Mouse (Mus musculus) ES-E14 (cell line): Measurements from ENCODE around the gene Olfr1218. TPM values are rescaled to one million over a fixed set of nuclear protein-coding genes. Genes with fewer than 3 reads are reported as not detected.
"Not testable (repeated sequence)": the region's sequence is repeated elsewhere in the genome, so short reads cannot be mapped to it uniquely, and the experiment has no call there.

Experiments
- DNase-seq: peaks from one replicate; pipeline ENCODE4 v3.0.0-alpha.2; 2013; ENCODE audit warnings: low read depth, low spot score
- H3K27ac ChIP-seq: 2 replicates; pipeline ENCODE4 v1.5.1; 2012; ENCODE audit warnings: low read depth, mild to moderate bottlenecking, low read length, moderate library complexity, mixed read lengths; ENCODE audit not compliant: poor library complexity, insufficient read depth, severe bottlenecking
- H3K36me3 ChIP-seq: 2 replicates; pipeline ENCODE4 v1.6.1; 2012; ENCODE audit warnings: mild to moderate bottlenecking, low read length, moderate library complexity, mixed read lengths; ENCODE audit not compliant: control insufficient read depth, poor library complexity, insufficient read depth, severe bottlenecking
- H3K4me1 ChIP-seq, 2 experiments: fragments of 150-350 bp in 1 of 2; sonication (generic) in 1 of 2; 2 replicates each; pipeline ENCODE4 v1.6.1; 2012; ENCODE audit warnings: low read length in 2 of 2, mild to moderate bottlenecking in 1 of 2, mixed read lengths in 1 of 2; ENCODE audit not compliant: control insufficient read depth in 2 of 2, insufficient read depth in 2 of 2, poor library complexity in 1 of 2
- H3K4me3 ChIP-seq, 2 experiments: fragments of 150-350 bp in 1 of 2; sonication (generic) in 1 of 2; 2 replicates each; pipeline ENCODE4 v1.5.1; 2012; ENCODE audit warnings: low read length in 2 of 2, low read depth in 1 of 2, mild to moderate bottlenecking in 1 of 2, mixed read lengths in 1 of 2; ENCODE audit not compliant: insufficient read depth in 1 of 2, poor library complexity in 1 of 2, severe bottlenecking in 1 of 2
- H3K9ac ChIP-seq: 2 replicates; pipeline ENCODE4 v1.6.1; 2012; ENCODE audit warnings: low read depth, mild to moderate bottlenecking, low read length, mixed read lengths; ENCODE audit not compliant: poor library complexity, insufficient read depth, severe bottlenecking
- H3K9me3 ChIP-seq: fragments of 150-350 bp; sonication (generic); 2 replicates; pipeline ENCODE4 v1.6.1; 2012; ENCODE audit warnings: low read depth, mild to moderate bottlenecking, low read length; ENCODE audit not compliant: control insufficient read depth, insufficient read depth
- CHD2 ChIP-seq: IDR thresholded peaks from 2 replicates; pipeline ENCODE4 v1.6.1; 2014; ENCODE audit warnings: mild to moderate bottlenecking, low read depth, low read length, inconsistent platforms
- HCFC1 ChIP-seq: IDR thresholded peaks from 2 replicates; pipeline ENCODE4 v1.6.1; 2012; ENCODE audit warnings: low read length, inconsistent platforms, borderline replicate concordance; ENCODE audit not compliant: insufficient read depth
- MAFK ChIP-seq: IDR thresholded peaks from 2 replicates; pipeline ENCODE4 v1.6.1; 2014; ENCODE audit warnings: mild to moderate bottlenecking, low read depth, low read length, inconsistent platforms; ENCODE audit not compliant: insufficient read depth
- ZC3H11A ChIP-seq: IDR thresholded peaks from 2 replicates; pipeline ENCODE4 v1.6.1; 2012; ENCODE audit warnings: low read depth, mild to moderate bottlenecking, inconsistent platforms, low read length, borderline replicate concordance
- ZNF384 ChIP-seq: IDR thresholded peaks from 2 replicates; pipeline ENCODE4 v1.6.1; 2012; ENCODE audit warnings: low read depth, low read length, inconsistent platforms
- in situ Hi-C, 2 experiments: fragments of 600-800 bp; cut with MboI; formaldehyde crosslinking; loops; one replicate each; pipeline ENCODE4 v1.15.1; 2025; ENCODE audit warnings: low sequenced_read_pairs in 2 of 2, inconsistent platforms in 1 of 2; ENCODE audit not compliant: unreplicated experiment in 2 of 2
- total RNA-seq: library from RNA; depleted of rRNA; stranded (reverse); fragments of 300-350 nt; gene quantifications from 2 replicates; pipeline ENCODE4 v1.2.3, GENCODE M21; 2012; rRNA removed

Olfr1218 gene
- total RNA-seq, 1 experiment, result not detected

DNA sequence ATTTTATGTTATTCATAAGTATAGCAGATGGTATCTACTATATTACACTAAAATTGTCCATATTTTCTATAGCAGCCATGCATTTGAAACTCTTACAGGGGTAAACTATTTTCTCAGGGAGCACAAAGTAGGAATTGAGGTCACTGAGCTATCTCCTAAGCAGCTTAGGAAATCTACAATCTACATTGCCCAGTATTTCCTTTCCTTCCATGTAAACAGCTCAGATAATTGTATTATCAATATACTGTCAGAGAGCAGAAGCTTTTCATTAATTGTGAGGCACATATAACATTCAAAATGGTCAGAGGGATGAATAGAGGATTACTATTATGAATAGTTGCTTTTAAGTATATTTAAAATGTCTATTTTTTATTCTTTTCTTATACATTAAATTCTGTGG lies 20.5 kb upstream of the Olfr1218 start:
- no peak for DNase-seq
- Histone ChIP-seq H3K27ac (no peak overlapping the region), H3K4me1 (no peaks in the 10 kb centered on the region), H3K36me3 (no peaks in the 10 kb centered on the region), H3K4me3 (no peak overlapping the region), H3K9ac (no peak overlapping the region), H3K9me3 (no peaks in the 10 kb centered on the region)
- TF ChIP-seq ZNF384, result no peak
- in situ Hi-C loops, result no loop called here

DNA sequence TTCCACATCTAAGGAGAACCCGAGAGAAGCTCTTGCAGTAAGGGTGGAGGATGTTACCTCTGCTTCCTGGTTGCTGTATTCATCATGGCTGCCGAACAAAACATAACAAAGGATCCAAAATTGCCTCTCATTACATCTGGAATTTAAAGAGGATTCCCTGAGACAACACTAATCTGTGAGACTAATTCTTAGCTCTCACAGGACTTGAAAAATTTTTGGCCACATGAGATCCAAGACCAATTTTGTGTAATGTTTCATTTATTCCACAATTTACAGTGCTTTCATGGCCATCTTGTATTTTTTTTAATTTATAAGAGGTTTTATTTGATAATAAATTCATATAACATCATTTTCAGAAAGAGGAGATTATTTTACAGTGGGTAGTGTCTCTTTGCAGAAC lies 29.0 kb downstream of the Olfr1218 start, which contains the start of gene Olfr1217:
Gene Olfr1217, minus strand, starts transcription at position 101 of the 400 bp plus-strand sequence.
- Histone ChIP-seq H3K4me3 (no peak within 1 kb of the TSS), H3K9ac (no peak within 1 kb of the TSS), H3K9me3 (no peaks in the 10 kb centered on the region), H3K27ac (no peak within 1 kb of the TSS), H3K36me3 (no peaks in the 10 kb centered on the region), H3K4me1 (no peaks in the 10 kb centered on the region)
- in situ Hi-C loops, result no loop called here
- TF ChIP-seq MAFK (no peak), HCFC1 (no peak), ZC3H11A (no peak), ZNF384 (no peak), CHD2 (no peak)
- no peak for DNase-seq

DNA sequence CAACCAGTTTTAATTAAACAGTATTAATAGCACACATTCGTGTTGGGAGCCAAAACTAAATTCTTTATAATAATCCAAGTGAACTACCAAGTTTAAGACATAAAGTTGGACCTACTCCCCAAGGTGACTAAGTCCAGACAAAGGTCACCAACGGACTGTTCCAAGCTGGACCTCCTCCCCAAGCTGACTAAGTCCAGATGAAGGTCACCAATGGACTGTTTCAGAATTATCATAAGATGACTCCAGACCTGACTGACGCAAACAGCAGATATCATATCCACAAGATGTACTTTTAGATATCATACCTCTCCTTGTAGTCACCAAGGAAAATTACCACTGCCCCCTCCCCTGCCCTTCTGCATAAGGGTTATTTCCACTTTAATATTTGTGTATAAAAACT lies 39.6 kb downstream of the Olfr1218 start:
- H3K9ac ChIP-seq, H3K4me3 ChIP-seq, H3K9me3 ChIP-seq, DNase-seq, H3K27ac ChIP-seq, in situ Hi-C loops, H3K4me1 ChIP-seq, H3K36me3 ChIP-seq: not testable (repeated sequence)

DNA sequence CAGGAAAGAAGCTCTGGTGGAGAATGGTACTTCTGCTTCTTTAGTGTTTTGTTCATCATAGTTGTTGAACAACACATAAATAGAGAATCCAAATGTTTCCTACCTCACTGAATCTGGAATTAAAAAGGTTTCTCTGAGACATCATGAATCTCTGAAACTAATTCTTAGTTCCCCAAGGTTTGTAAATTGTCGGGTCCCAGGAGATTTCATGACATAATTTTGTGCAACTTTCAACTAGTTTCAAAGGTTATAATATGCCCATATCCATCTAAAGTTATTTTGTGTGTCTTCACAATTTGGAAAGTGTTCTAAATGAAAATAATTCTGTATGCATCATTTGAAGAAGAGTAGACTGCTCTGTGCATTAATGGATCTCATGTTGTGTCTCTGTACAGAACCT lies 42.7 kb downstream of the Olfr1218 start, which contains the start of gene Olfr1216:
Gene Olfr1216, minus strand, starts transcription at position 101 of the 400 bp plus-strand sequence.
- H3K4me3 ChIP-seq, result no peak within 1 kb of the TSS
- TF ChIP-seq MAFK, result no peak
- TF ChIP-seq CHD2, result no peak
- TF ChIP-seq ZNF384, result no peak
- no peak for TF ChIP-seq HCFC1
- TF ChIP-seq ZC3H11A, result no peak
- H3K36me3 ChIP-seq, result no peaks in the 10 kb centered on the region
- in situ Hi-C loops, result no loop called here
- no peaks in the 10 kb centered on the region for H3K9me3 ChIP-seq
- H3K9ac ChIP-seq, result no peak within 1 kb of the TSS
- H3K4me1 ChIP-seq, result no peaks in the 10 kb centered on the region
- no peak for DNase-seq
- H3K27ac ChIP-seq, result no peak within 1 kb of the TSS

DNA sequence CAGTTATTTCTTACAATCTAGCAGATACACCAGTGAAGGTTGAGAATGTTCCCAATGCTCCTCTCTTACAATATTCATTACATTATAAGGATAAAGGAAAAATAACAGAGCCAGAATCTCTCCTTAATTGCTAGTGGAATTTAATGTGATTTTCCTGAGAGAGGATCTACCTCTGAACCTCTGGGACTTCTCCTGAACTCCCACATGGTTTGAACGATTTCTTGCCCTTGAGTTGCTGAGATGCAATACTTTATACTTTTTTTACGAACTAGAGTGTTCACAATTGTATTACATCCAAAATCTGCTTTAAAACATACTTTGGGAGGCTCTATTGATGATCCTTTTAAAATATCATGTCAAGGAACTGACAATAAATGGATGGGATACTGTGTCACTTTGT lies 54.1 kb downstream of the Olfr1218 start, which contains the start of gene Olfr1215:
Gene Olfr1215, minus strand, starts transcription at position 101 of the 400 bp plus-strand sequence.
- Histone ChIP-seq H3K36me3 (no peaks in the 10 kb centered on the region), H3K9me3 (no peaks in the 10 kb centered on the region), H3K27ac (no peak within 1 kb of the TSS), H3K4me1 (no peaks in the 10 kb centered on the region), H3K4me3 (no peak within 1 kb of the TSS), H3K9ac (no peak within 1 kb of the TSS)
- in situ Hi-C loops, result no loop called here
- DNase-seq, result no peak
- TF ChIP-seq MAFK (no peak), ZC3H11A (no peak), ZNF384 (no peak), CHD2 (no peak), HCFC1 (no peak)

Other genes with a start within 250 kb of the Olfr1218 start
- not detected in 2 replicates for gene Olfr1202, start 246.7 kb downstream of the Olfr1218 start, total RNA-seq
- gene Olfr1205, start 231.4 kb downstream of the Olfr1218 start, total RNA-seq, result not detected in 2 replicates
- not detected in 2 replicates for gene Olfr1204, start 211.9 kb downstream of the Olfr1218 start, total RNA-seq
- gene Olfr1206, start 198.0 kb downstream of the Olfr1218 start, total RNA-seq, result not detected in 2 replicates
- not detected in 2 replicates for gene Olfr1208, start 158.9 kb downstream of the Olfr1218 start, total RNA-seq
- gene Olfr1209, start 146.0 kb downstream of the Olfr1218 start, total RNA-seq, result not detected in 2 replicates
- not detected in 2 replicates for gene Olfr1211, start 123.1 kb downstream of the Olfr1218 start, total RNA-seq
- gene Olfr1212, start 107.2 kb downstream of the Olfr1218 start, total RNA-seq, result not detected in 2 replicates
- gene Gm13762, start 80.9 kb downstream of the Olfr1218 start, total RNA-seq, result not detected in 2 replicates
- gene Olfr1214, start 68.5 kb downstream of the Olfr1218 start, total RNA-seq, result not detected in 2 replicates
- not detected in 2 replicates for gene Olfr1215, start 54.2 kb downstream of the Olfr1218 start, total RNA-seq
- not detected in 2 replicates for gene Olfr1216, start 42.8 kb downstream of the Olfr1218 start, total RNA-seq
- not detected in 2 replicates for gene Olfr1217, start 29.1 kb downstream of the Olfr1218 start, total RNA-seq
- not detected in 2 replicates for gene Olfr1219, start 22.3 kb upstream of the Olfr1218 start, total RNA-seq
- not detected in 2 replicates for gene Olfr1220, start 45.6 kb upstream of the Olfr1218 start, total RNA-seq
- not detected in 2 replicates for gene Olfr1221, start 56.1 kb upstream of the Olfr1218 start, total RNA-seq
- gene Olfr1222, start 71.9 kb upstream of the Olfr1218 start, total RNA-seq, result not detected in 2 replicates
- not detected in 2 replicates for gene Olfr1223, start 90.4 kb upstream of the Olfr1218 start, total RNA-seq
- gene Olfr1224-ps1, start 102.9 kb upstream of the Olfr1218 start, total RNA-seq, result not detected in 2 replicates
- gene Olfr1225, start 113.5 kb upstream of the Olfr1218 start, total RNA-seq, result not detected in 2 replicates
- not detected in 2 replicates for gene Olfr1226, start 138.9 kb upstream of the Olfr1218 start, total RNA-seq
- not detected in 2 replicates for gene Olfr1228, start 192.9 kb upstream of the Olfr1218 start, total RNA-seq
- not detected in 2 replicates for gene Olfr1229, start 226.8 kb upstream of the Olfr1218 start, total RNA-seq
- not detected in 2 replicates for gene Olfr1230, start 236.1 kb upstream of the Olfr1218 start, total RNA-seq
- gene Olfr1231, start 245.9 kb upstream of the Olfr1218 start, total RNA-seq, result not detected in 2 replicates